Mouse (Mus musculus): ENCODE results near the gene Tmco4. TPM values are rescaled to one million over a fixed set of nuclear protein-coding genes. Genes with fewer than 3 reads are reported as not detected.
A peak's percentile ranks its signal among the peaks of the same experiment; 100 is the strongest.
"Not testable (repeated sequence)": the region's sequence is repeated elsewhere in the genome, so short reads cannot be mapped to it uniquely, and the experiment has no call there.

Tmco4 gene
- polyA plus RNA-seq, 1 experiment from 2014 or later, result 1.2 TPM

DNA sequence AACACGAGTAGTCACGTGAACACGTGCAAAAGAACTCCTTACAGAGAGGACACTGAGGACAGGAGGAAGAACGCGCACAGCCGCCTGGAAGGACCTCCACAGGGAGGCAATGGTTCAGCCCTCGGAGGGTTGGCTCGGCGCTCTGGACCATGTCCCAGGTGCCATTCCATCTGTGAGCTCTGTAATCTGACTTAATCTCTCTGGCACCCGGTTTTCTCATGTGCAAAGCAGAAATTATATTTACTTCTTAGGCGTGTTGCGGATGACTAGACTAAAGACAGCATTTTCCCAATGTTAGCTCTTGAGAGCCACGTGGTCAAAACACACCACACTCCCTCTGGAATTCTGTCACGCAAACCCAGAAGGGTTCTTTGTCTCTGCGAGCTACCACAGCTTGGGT lies 13.6 kb upstream of the Tmco4 start:
- H3K9ac ChIP-seq, result no peak overlapping the region
- 88% methylated on average over 15 of the region's 15 CpGs for WGBS
- H3K27me3 ChIP-seq, result no peaks in the 10 kb centered on the region
- H3K9me3 ChIP-seq, result no peaks in the 10 kb centered on the region
- H3K36me3 ChIP-seq, result no peaks in the 10 kb centered on the region
- no peak for ATAC-seq (ENCODE audit: low read depth)
- H3K4me1 ChIP-seq (replicated peaks), result no peaks in the 10 kb centered on the region
- no peak overlapping the region for H3K4me2 ChIP-seq
- H3K4me3 ChIP-seq, result no peak overlapping the region
- H3K27ac ChIP-seq (replicated peaks), result no peak overlapping the region

DNA sequence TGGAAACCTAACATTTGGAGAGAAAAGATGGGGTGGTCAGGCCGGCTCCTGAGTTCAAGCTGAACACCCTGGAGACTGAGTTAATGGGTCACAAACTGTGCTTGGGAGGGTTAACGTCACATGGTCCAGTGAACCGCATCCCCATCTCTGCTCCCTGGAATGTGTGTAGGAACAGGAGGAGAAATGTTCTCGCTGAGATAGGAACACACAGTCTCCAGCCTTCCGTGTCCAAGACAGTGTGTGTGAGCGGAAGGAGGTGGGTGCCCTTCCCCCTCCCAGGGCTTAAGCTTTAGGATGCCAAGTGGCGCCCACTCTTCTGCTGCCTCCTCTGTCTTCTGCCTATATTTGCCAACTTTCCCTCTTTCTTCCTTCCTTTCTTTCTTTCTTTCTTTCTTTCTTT lies 12.8 kb upstream of the Tmco4 start:
- H3K36me3 ChIP-seq, result no peaks in the 10 kb centered on the region
- H3K27ac ChIP-seq (replicated peaks), result no peak overlapping the region
- H3K9me3 ChIP-seq, result no peaks in the 10 kb centered on the region
- H3K9ac ChIP-seq, result no peak overlapping the region
- no peak overlapping the region for H3K4me3 ChIP-seq
- H3K4me1 ChIP-seq (replicated peaks), result no peaks in the 10 kb centered on the region
- ATAC-seq (ENCODE audit: low read depth), result no peak
- no peaks in the 10 kb centered on the region for H3K27me3 ChIP-seq
- H3K4me2 ChIP-seq, result no peak overlapping the region
- WGBS, result 75% methylated on average over 7 of the region's 7 CpGs

DNA sequence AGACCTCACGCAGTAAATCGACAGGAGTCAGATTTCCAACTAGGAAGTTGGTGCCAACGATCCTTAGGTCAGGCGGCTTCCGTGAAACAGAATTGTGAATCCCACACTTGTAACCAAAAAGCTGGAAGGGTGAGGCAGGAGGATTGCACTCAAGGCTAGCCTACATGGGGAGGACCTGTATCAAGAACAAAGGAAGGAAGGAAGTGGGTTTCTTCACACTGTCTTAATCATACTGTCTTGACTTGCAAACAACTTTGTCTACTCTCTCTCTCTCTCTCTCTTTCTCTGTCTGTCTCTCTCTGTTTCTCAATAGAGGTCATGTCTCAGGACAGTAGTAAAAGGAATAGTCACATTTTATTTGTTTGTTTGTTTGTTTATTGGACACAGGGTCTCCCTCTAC lies 10.0 kb upstream of the Tmco4 start:
- 84% methylated on average over 5 of the region's 5 CpGs for WGBS
- Histone ChIP-seq H3K4me2 (no peak overlapping the region), H3K4me3 (no peak overlapping the region), H3K9ac (no peak overlapping the region), H3K4me1 (replicated peaks) (no peaks in the 10 kb centered on the region), H3K27me3 (no peaks in the 10 kb centered on the region), H3K27ac (replicated peaks) (no peak overlapping the region), H3K9me3 (no peaks in the 10 kb centered on the region), H3K36me3 (no peaks in the 10 kb centered on the region)
- ATAC-seq (ENCODE audit: low read depth), result no peak

DNA sequence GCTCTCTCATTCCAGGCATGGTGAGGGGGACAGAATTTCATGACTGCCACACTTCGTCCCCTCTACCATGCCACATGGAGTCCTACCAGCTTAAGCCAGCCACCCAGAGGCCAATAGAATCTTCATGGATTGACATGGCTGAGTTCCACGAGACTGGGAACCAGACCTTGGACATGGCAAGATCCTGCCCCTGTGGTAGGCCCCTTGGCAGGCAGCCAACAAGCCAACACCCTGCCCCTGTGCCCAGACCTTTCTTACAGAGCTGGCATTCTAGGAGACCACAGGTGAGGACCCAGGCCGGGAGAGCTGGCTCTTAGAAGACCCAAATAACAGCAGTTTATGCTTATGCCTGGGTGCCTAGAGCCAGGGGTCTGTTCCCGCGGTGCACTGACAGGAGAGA lies 6.8 kb upstream of the Tmco4 start:
- Histone ChIP-seq H3K4me3 (no peak overlapping the region), H3K27me3 (no peaks in the 10 kb centered on the region), H3K27ac (replicated peaks) (no peak overlapping the region), H3K4me1 (replicated peaks) (no peaks in the 10 kb centered on the region), H3K4me2 (no peak overlapping the region), H3K9ac (no peak overlapping the region), H3K9me3 (no peaks in the 10 kb centered on the region), H3K36me3 (no peaks in the 10 kb centered on the region)
- 78% methylated on average over 5 of the region's 5 CpGs for WGBS
- ATAC-seq (ENCODE audit: low read depth), result no peak

DNA sequence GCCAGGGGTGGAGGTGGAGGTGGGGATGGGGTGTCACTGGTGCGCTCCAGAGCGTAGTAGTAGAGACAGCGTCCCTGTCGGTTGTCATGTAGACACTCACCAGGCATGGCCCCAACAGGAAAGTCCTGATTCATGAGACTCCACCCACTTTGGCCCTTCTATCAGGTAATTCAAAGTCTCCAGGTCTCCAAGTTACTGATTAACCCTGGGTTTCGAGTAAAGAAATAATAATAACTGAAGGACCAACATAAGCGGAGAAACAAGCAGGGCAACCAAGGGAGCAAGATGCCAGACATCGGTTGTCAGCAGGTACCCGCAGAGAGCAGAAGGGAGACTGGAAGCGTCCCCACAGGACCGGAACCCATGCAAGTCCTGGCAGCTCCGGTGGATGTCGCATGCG lies 5.8 kb upstream of the Tmco4 start, which contains the start of gene Rnf186:
Gene Rnf186 (plus strand): TSS at position 247 of the 400 bp plus-strand sequence.
- peaks cover 1% of the 10 kb centered on the region; the same call in 1 of the 2 replicates for H3K4me1 ChIP-seq (replicated peaks)
- H3K27ac ChIP-seq (replicated peaks), result no peak within 1 kb of the TSS
- ATAC-seq (ENCODE audit: low read depth), result no peak
- H3K9me3 ChIP-seq, result no peaks in the 10 kb centered on the region
- H3K36me3 ChIP-seq, result no peaks in the 10 kb centered on the region
- no peak within 1 kb of the TSS for H3K9ac ChIP-seq
- no peaks in the 10 kb centered on the region for H3K27me3 ChIP-seq
- no peak within 1 kb of the TSS for H3K4me2 ChIP-seq
- WGBS, result 91% methylated on average over 13 of the region's 13 CpGs
- H3K4me3 ChIP-seq, result no peak within 1 kb of the TSS

DNA sequence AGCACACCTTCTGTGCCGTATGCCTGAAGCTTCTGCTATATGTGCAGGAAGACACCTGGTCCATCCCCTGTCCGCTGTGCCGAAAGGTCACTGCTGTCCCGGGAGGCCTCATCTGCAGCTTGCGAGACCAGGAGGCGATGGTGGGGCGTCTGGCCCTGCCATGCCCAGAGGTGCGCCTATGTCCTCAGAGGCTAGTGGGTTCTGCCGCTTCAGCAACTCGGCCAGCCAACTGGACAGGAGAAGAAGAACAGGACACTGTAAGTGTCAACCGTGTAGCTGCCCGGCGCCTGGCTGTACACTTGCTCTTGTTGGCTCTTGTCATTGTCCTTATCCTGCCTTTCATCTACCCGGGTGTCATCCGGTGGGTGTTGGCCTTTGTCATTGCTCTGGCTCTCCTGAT lies 5.2 kb upstream of the Tmco4 start:
- no peaks in the 10 kb centered on the region for H3K27me3 ChIP-seq
- no peak overlapping the region for H3K4me3 ChIP-seq
- no peak overlapping the region for H3K27ac ChIP-seq (replicated peaks)
- no peak for ATAC-seq (ENCODE audit: low read depth)
- H3K9me3 ChIP-seq, result no peaks in the 10 kb centered on the region
- peaks cover 7% of the 10 kb centered on the region for H3K4me1 ChIP-seq (replicated peaks)
- H3K36me3 ChIP-seq, result no peaks in the 10 kb centered on the region
- WGBS, result 91% methylated on average over 15 of the region's 15 CpGs
- no peak overlapping the region for H3K4me2 ChIP-seq
- no peak overlapping the region for H3K9ac ChIP-seq

DNA sequence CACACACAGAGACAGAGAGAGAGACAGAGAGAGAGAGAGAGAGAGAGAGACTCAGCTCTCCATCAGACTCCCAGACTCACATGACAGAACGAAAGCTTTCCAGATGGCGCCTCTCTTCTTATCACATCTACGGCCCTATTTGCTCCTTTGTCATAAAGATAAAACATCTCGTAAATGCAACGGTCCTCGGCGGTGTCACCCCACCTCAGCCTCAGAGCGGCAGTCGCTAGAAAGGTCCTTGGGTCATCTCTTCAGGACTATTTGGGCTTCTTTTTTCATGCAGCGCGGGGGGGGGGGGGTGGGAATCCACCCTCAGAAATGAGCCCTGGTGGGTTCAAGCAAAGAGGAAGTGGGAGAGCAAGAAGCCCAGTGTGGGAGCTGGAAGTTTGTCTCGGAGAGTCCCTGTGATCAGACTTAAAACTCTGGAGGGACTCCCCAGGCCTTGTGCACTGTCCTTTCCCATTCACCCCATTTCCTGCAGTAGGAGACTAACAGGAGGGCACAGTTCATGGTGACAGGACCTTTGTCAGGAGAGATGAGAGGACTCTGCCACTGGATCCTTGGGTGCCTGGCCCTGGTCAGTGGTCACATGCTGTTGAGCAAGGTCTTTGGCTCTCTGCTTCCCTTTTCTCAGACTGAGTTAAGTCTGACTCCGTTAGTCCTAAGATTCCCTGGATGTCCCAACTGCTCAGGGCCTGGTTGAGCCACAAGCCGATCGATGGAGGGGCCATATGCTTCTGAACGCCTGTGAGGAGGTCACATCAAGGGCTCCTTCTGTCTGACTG lies 3.7 kb upstream of the Tmco4 start:
- 67% methylated on average over 16 of the region's 16 CpGs for WGBS
- H3K36me3 ChIP-seq, result no peaks in the 10 kb centered on the region
- no peak overlapping the region for H3K9ac ChIP-seq
- H3K4me3 ChIP-seq, result no peak overlapping the region
- H3K27ac ChIP-seq (replicated peaks), result no peak overlapping the region
- no peaks in the 10 kb centered on the region for H3K27me3 ChIP-seq
- no peak overlapping the region for H3K4me2 ChIP-seq
- no peak for ATAC-seq (ENCODE audit: low read depth)
- H3K4me1 ChIP-seq (replicated peaks), result peaks cover 19% of the 10 kb centered on the region
- H3K9me3 ChIP-seq, result no peaks in the 10 kb centered on the region

DNA sequence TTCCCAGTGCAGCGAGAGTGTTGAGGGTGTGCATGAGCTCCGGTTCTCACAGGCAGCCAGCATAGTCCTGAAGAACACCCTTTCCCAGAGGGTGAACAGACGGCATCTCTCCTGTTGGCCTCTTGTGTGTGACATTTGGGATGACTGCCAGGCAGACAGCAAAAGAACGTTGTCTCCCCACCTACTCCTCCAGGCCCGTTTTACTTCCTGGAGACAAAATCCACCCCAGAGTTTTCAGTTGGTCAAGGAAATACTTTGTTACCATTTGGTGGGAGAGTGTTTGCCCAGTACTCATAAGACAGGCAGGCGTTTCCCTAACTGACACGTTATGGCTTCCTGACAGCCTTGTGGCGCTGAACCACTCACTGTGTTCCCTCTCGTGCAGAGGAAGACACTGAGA lies 3.0 kb upstream of the Tmco4 start:
- no peak overlapping the region for H3K4me3 ChIP-seq
- H3K36me3 ChIP-seq, result no peaks in the 10 kb centered on the region
- no peak overlapping the region for H3K9ac ChIP-seq
- WGBS, result 74% methylated on average over 9 of the region's 9 CpGs
- H3K27ac ChIP-seq (replicated peaks), result no peak overlapping the region
- H3K27me3 ChIP-seq, result no peaks in the 10 kb centered on the region
- no peak overlapping the region for H3K4me2 ChIP-seq
- ATAC-seq (ENCODE audit: low read depth), result no peak
- H3K9me3 ChIP-seq, result no peaks in the 10 kb centered on the region
- peaks cover 19% of the 10 kb centered on the region for H3K4me1 ChIP-seq (replicated peaks)

DNA sequence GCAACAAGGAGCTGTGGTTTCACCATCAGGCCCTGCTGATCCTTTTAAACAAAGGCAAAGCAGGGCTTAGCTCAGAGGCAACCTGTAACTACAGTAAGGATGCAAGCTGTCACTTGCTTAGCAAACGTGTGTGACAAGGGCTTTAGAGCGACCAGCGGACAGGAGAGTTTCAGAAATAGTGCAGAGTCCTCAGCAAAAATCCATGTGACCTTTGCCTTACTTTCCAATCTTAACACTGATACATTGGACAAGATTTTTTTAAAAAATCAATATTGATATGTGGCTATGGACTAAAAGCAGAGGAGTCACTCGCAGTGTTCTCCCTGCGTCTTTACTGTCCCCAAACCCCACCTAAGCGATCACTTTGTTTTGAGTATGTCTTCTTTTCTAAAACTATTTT lies 1.3 kb upstream of the Tmco4 start:
- H3K4me2 ChIP-seq, result no peak overlapping the region
- H3K27me3 ChIP-seq, result no peaks in the 10 kb centered on the region
- H3K9ac ChIP-seq, result no peak overlapping the region
- 90% methylated on average over 6 of the region's 6 CpGs for WGBS
- H3K36me3 ChIP-seq, result no peaks in the 10 kb centered on the region
- no peaks in the 10 kb centered on the region for H3K9me3 ChIP-seq
- no peak overlapping the region for H3K27ac ChIP-seq (replicated peaks)
- H3K4me1 ChIP-seq (replicated peaks), result peaks cover 19% of the 10 kb centered on the region
- no peak overlapping the region for H3K4me3 ChIP-seq
- no peak for ATAC-seq (ENCODE audit: low read depth)

DNA sequence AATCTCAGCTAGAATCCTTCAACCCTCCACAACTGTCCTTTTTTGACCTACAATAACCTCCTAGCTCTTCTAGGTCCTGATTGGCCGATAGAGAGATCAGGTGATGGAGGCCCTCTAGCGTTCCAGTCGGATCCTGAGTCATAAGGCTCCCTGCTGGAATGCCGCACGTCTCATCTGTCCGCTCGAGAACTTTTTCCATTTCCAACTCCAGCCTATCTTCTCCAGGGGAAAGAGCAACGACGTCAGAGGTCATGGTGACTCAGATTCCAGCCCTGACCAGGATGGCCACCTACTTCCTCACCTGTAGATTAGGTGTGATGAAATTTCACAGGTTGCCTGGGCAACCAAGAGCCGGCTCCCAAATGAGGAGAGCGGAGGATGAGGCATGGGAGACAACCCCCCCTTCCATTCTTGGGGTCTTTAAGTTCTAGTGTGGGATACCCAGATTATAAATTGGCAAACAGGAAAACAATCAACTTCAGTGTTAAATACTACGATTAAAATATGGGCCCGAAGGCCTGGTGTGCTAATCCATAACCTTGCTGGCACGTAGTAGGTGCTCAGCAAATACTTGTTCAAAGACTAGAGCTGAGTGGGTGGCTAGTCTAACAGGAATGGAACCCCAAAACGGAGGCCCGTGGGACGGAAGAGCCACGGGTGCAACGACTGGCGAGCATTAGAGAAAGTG lies 405 bp upstream of the Tmco4 start:
- 28% methylated on average over 20 of the region's 20 CpGs for WGBS
- Histone ChIP-seq H3K4me3 (peak overlapping the region; percentile 48), H3K4me2 (peak overlapping the region; percentile 90), H3K9me3 (no peaks in the 10 kb centered on the region), H3K9ac (peak overlapping the region; percentile 78), H3K4me1 (replicated peaks) (peaks cover 19% of the 10 kb centered on the region), H3K27me3 (no peaks in the 10 kb centered on the region), H3K36me3 (no peaks in the 10 kb centered on the region), H3K27ac (replicated peaks) (0 out of 2 replicates have a peak overlapping the region, but pooled peaks have one; percentile 18)
- 0 out of 2 replicates have a peak, but pooled peaks have one; percentile 12 for ATAC-seq (ENCODE audit: low read depth)

DNA sequence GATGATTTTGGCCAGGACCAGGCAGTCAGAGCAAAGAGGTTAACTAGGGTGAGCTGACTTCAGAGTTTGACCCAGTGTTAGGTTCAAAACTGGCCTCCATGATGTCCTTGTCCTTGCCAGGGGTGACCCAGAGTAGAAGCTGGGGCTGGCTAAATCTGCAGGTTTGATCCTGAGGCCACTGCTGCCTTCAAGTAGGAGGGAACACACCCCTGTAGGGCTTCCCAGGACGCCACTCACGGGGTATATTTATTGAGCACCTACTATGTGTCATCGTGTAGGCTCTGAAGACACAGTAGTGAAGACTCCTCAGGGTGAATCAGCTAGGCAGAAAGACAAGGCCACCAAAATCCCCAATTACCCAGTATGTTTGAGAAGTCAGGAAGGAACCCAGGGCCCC lies 1.0 kb downstream of the Tmco4 start:
- no peaks in the 10 kb centered on the region for H3K27me3 ChIP-seq
- H3K9ac ChIP-seq, result no peak overlapping the region
- H3K9me3 ChIP-seq, result no peaks in the 10 kb centered on the region
- H3K27ac ChIP-seq (replicated peaks), result no peak overlapping the region
- H3K4me3 ChIP-seq, result peak overlapping the region; percentile 48
- H3K4me2 ChIP-seq, result peak overlapping the region; percentile 90
- ATAC-seq (ENCODE audit: low read depth), result 0 out of 2 replicates have a peak, but pooled peaks have one; percentile 10
- 60% methylated on average over 3 of the region's 3 CpGs for WGBS
- H3K36me3 ChIP-seq, result no peaks in the 10 kb centered on the region
- peaks cover 19% of the 10 kb centered on the region for H3K4me1 ChIP-seq (replicated peaks)

DNA sequence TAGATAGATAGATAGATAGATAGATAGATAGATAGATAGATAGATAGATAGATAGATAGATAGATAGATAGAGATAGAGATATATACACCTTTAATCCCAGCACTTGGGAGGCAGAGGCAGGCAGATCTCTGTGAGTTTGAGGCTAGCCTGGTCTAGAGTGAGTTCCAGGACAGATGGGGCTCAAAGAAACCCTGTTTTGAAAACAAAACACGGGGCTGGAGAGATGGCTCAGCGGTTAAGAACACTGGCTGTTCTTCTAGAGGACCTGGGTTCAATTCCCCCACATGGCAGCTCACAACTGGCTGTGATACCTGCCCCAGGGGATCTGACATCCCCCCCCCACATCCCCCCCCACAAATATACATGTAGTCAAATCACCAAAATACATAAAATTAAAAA lies 1.9 kb downstream of the Tmco4 start:
- 77% methylated on average over 2 of the region's 2 CpGs for WGBS
- H3K4me3 ChIP-seq; ATAC-seq (ENCODE audit: low read depth); H3K27me3 ChIP-seq; H3K27ac ChIP-seq (replicated peaks); H3K36me3 ChIP-seq; H3K9ac ChIP-seq; H3K9me3 ChIP-seq; H3K4me2 ChIP-seq: not testable (repeated sequence)
- peaks cover 19% of the 10 kb centered on the region for H3K4me1 ChIP-seq (replicated peaks)

Measured in neural tube, embryonic 13.5 days (tissue).